Mouse (Mus musculus): ENCODE results near the gene Plcb2. TPM values are rescaled to one million over a fixed set of nuclear protein-coding genes. Genes with fewer than 3 reads are reported as not detected.

Plcb2 gene
- total RNA-seq, 2 experiments from 2014 or later = 2.5 to 2.8 TPM

DNA sequence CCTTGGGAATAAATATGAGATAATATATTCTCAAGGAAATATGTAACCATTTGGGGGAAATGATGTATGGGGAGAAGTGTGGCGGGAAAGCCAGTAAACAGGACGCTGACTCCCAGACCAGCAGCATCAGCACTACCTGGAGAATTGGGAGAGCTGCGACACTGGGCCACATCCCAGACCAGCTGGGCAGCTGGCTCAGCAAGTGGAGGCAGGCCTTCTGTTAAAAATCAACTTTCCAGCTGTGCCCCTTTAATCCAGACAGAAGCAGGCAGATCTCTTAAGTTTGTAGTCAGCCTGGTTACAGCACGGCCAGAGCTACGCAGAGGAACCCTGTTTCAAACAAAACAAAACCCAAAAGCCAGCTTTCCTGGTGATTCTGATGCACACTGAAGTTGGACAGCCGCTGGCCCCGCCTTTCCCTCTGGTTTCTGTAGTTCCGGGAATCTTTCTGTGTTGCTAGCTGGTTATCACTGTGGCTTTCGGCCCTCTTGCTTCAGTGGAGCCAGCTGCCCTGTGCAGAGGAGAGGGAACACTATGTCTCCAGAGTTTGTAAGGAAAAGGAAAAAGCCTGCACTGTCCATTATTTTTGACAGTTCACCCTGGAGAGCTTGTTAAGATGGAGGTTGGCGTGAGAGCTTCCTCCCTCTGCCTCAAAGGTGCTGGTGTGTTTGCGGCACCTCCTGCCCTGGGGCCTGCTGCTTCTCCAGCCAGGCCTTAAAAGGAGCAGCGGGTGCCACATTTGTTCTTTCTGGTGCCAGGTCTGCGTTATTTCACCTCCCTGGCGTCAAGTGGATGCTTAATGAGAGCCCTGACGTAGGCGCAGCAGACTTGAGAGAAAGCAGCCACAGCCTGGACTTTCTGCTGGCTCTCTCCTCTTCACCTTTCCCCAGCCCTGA lies 23.9 kb upstream of the Plcb2 start:
- DNase-seq (ENCODE audit: low spot score in 2 of 2) = no peak

DNA sequence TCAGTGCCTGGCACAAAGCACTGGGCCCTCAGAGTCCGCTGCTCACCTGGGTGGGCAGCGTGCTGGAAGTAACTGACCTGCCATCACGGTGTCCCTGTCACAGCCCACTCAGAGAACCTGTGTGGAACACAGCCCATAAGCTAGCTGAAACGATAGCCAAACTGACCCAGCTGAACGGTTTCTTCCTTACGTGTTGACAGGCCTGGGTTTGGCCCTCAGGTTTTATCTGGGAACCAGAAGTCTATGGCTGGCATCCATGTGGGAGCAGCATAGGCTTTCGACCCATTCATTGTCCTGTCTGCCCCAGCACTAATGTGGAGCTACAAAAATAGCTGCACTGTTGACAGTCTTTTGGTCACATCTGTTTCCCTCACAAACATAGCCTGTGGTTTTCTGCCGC lies 22.2 kb upstream of the Plcb2 start:
- DNase-seq (ENCODE audit: low spot score in 2 of 2) = no peak

DNA sequence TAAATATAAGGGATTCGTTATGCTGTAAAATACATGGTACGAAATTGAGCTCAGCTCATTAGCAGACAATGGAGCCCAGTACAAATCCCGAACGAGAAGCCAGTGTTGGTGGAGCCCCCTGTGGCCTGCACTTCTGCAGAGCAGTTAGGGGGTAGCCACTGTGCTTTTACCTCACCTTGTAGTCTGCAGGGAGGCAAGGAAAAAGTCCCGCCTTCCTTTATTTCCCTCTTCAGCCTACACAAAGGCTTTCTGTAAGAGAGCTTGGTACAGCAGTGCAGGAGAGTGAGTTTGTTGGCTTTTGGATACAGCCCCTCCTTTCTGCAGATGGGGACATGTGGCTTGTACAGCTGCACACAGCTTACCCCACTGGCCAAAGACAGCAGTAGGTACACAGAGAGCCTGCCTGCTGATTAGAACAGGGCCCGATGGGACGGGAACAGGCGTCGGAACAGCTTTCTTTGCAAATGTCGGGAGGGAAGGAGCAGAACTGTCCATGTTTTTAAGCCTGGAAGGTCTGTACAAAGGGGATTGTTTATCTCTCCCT lies 21.2 kb upstream of the Plcb2 start:
- DNase-seq (ENCODE audit: low spot score in 2 of 2) = no peak

DNA sequence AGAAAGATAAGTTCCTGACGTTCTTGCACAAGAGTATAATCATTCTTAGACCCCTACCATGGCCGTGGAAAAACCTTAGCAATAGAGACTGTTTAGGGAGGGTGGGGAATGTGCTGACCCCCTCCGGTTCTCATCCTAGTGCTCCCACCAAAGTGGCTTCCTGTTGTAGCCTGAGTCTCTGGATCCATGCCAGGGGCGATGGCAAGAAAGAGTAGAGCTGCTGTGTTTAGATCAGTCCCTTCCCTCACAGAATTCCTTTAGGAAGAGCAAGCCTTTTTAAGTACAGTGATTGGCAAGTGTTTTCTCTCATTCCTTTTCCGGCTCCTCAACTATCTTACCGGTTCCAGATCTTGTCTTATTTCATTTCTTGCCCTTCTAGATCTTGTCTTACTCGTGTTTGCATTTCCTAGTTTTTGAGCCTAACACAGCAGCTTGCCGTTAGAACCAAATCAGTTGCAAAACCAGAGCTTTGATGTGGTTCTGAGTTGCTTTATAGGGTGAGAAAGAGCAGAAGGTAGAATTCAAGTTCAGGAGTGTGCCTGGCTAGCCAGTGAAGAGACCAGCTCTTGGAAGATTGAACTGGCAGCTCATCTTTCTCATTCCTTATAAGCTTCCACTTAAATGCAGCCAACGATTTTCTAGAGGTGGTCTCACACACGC lies 19.2 kb upstream of the Plcb2 start:
- DNase-seq (ENCODE audit: low spot score in 2 of 2) = peak in 1 of 2 experiments; percentile 36

DNA sequence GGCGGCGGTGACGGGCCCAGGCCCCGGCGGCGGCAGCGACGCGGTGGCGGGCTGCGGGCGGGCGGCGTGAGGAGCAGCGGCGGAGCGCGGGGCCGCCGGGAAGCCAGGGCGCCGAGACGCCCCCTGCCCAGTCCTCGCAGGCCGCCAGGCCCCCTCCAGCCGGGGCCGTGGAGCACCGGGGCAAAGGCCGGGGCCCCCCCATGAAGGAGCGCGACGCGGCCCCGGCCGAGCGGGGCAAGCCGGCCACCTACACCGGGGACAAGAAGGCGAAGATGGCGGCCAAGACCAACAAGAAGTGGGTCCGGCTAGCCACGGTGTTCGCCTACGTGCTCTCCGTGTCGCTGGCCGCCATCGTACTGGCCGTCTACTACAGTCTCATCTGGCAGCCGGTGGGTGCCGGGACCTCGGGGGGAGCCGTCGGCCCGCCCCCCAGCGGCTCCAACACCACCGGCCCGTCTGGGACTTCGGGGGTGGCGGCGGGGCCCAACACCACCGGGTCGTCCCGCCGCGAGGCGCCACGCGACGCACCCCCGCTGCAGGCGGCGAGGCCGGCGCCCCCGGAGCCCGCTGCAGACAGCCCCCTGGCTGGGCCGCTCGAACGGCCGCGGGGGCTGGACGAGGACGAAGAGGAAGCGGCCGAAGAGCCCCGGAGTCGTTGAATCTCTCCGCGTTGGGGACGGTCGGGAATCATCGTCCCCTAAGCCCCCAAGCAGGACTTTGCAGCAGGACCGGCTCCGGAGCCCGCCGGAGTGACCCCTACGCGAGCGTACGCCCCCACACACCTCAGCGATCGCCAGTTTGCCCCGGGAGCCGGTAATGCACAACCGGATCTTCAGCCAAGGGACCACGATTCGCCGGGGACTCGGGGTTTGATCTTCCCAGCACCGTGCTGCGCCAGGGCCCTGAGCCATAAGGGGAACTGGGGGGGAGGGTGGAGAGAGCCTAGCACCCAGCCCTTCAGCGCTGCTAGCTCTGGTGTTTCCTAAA lies 18.0 kb upstream of the Plcb2 start:
- peak in 1 of 2 experiments; percentile 44 for DNase-seq (ENCODE audit: low spot score in 2 of 2)

DNA sequence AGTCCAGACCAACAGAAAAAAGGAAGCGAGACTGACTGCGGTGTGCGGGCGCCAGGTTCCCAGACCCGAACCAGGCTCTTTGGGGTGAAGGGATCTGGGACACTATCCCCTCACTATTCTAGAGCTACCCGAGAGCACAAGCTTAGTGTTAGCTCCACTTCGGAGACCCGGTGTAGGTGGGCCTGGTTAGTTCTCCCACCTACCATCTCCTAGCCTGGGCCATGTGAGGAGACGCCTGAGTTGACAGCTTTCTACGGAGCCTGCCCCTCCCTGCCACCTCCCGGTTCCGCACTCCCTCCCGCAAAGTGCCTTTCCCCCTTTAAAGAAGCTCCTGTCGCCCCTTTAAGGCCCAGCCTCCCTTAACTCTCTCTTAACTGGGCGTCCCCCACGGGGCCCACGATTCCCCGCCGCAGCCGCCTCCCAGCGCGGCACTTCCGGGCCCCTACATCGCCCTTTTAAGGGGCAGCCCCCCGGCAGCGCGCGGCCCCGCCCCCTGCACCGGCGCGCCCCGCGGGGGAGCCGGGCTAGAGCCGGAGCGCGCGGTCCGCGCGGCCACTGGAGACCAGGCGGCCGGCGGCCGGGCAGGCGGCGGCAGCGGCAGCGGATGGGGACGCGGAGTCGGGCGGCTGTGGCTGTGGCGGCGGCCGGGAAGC lies 17.1 kb upstream of the Plcb2 start, which contains the start of gene Inafm2:
Inafm2 (plus strand) TSS at position 527 of the 653 bp plus-strand sequence.
- DNase-seq (ENCODE audit: low spot score in 2 of 2) = peak; percentile 92 to 94

DNA sequence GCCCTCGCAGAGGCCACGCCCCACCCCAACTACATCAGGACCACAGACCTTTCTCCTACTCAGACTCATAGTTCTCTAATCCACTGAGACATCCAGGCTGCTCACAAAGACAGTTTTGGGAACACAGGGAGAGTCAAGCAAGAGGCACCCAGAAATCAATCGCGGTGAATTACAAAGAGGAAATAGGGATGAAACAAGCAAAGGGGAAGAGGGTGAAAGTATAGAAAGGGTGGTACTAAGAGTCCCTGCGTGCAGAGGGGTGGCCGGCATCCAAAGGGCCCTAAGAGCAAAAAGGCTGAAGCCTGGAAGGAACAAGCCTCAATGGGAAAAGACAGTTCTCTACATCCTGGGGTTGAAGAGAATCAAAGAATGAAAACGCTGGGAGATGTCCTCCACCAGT lies 16.4 kb upstream of the Plcb2 start:
- peak in 1 of 2 experiments; percentile 16 for DNase-seq (ENCODE audit: low spot score in 2 of 2)

DNA sequence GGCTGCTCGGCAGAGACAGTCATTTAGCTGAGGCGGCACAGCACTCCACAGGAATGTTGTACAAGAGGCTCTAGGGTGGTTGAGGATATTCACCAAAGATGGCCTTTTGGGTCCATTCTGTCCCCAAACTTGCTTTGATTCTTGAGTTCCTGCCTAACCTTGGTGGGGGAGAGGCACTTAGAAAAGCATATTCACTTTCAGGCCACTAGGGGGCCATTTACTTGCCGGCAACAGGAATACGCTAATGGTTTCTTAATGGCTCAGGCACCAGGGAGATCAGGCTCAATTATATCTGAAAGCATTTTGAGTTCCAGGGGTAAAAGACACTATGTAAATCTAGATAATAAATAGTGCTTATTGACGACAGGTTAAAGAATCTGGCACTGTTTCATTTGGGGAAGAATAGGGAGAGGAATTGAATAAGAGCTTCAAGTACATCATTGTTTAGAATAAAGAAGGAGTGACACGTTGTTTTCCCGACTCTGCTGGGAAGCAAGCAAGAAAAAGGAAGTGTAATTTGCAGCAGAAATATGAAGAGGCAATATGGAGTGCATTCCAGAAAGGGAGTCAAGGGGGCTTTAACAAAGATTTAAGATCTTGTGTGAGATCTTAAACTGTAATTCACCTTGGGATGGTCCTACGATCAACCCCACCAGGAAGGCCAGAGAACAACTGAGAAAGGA lies 15.2 kb upstream of the Plcb2 start:
- no peak for DNase-seq (ENCODE audit: low spot score in 2 of 2)

DNA sequence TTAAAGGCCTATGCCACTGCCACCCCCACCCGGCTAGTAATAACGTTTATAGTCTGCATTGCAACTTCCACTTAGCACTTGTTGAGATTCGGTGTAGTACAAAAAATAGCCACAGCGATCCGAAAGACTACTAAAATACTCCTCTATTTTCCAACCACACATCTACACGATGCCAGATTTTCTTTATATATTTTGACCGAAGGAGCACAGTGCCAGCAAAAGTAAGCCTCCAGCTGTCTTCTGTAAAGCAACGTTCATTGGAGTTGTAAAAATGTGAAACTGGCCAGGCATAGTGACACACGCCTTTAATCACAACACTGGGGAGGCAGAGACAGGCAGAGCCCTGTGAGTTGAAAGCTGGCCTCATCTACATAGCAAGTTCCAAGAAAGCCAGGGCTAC lies 12.9 kb upstream of the Plcb2 start:
- no peak for DNase-seq (ENCODE audit: low spot score in 2 of 2)

DNA sequence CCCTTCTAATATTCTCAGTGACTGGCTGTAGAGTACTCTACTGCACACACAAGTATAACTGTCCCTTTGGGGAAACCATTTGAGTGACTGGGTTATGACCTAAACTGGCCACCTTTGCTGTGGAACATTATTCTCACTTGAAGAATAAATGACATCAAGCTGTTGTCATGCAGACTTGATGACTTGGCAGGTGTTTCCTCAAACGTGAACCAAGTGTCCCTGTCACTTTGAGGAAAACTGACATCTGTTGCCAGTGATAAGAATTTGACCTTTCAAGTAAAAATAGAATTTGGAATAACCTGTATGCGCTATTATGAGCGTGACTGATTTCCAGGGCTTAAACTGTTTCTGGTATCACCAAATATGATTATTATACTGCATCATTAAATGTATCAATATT lies 12.1 kb upstream of the Plcb2 start:
- DNase-seq (ENCODE audit: low spot score in 2 of 2) = no peak

DNA sequence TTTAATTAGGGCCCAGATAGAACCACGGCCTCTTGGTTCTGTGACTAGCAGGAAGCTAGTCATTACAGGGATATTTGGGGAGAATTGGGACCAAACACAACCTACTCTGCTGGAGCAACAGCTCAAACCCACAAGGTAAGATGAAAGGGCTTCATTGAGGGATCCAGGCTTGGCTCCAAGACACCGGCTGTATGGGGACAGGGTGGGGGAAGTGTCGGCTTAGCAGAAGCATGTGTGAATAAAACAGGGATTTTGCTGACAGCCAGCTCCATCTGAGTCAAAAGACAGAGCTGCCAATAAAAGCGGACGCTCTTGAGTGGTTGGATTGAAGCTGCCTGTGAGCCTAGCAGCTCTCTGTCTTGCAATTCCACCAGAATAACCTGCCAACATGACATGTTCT lies 5.1 kb upstream of the Plcb2 start:
- DNase-seq (ENCODE audit: low spot score in 2 of 2) = no peak

DNA sequence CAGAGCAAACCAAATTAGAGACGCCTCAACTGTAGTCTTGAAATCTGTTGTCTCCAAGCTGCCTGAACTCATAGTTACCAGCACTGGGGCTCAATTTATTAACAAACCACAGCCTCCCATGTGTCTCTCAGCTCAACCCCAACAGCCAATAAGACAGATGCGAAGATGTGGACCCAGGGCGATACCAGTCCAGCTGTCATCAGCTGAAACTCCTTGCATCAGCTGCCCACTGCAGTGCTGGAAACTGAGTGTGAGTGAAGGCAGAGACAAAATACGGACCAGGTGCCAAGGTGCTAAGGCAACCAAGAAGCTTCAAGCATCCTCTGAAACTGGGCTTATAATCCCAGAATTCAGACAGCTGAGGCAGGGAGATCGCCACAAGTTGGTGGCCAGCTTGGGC lies 3.7 kb upstream of the Plcb2 start:
- no peak for DNase-seq (ENCODE audit: low spot score in 2 of 2)

DNA sequence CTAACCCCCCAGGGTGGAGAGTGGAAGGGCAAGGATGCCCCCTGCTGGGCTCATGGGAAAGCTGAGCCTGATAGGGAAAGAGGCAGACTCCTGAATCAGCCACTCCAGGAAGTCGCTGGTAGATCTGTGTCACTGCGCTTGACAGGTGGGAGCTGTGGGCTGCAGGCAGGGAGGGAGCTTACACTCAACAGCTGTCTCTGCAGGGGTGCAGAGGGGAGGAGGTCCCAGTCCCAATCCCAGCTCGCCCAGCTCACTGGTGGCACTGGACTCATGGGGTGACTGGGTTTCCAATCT lies 2.3 kb upstream of the Plcb2 start:
- peak; percentile 82 to 84 for DNase-seq (ENCODE audit: low spot score in 2 of 2)

DNA sequence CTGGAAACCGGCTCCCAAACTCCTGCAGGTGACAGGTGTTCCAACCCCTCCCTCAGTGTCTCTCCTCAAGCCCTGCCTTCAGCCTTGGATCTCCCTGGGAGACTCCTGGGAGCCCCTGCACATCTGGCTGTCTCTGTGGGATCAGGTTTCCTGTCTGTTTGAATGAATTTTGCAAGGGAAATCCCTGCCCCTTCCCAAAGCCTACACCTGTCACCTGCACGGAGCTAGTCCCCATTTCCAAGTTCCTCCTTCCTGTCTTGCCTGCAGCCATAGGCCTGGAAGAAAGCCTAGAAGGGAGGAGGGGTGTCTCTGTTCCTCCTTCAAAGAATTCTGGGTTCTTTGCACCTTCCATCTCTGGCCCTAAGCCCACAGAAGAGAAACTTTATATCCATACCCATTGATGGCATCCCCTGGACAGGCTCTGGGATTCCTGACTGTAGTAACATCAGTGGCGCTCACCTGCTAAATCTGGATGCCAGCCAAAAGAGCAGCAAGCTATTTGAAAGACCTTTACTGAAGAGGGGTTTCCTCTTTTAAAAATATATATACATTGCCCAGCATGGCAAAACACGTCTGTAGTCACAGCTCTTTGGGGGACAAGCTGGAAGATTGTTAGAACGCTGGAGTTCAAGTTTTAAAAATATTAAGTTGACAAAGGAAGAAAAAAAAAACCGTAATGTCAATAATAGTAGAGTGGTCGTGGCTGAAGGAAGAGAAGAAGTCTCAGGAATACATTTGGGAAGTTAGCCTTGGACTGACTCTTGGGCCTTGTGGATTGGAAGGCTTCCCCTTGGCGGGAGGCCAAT lies 1.8 kb upstream of the Plcb2 start:
- no peak for DNase-seq (ENCODE audit: low spot score in 2 of 2)

DNA sequence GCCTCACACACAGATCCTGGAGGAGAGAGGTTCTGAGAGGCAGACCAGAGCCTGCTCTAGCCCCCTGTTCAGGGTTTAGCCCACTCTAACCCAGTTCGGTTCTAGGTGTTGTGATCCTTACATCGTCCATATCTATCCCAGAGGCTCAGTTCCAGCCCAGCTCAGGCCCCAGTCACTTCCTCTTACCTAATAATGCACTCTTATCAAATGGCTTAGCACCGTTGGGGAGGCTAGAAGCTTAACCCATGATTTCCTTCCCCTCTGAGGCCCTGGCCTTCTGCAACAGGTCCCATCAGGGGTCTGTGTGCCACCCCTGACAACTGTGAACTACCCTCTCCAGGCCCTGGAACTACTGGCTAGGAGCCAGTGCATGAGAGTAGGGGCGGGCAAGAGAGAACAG lies 956 bp upstream of the Plcb2 start:
- no peak for DNase-seq (ENCODE audit: low spot score in 2 of 2)

DNA sequence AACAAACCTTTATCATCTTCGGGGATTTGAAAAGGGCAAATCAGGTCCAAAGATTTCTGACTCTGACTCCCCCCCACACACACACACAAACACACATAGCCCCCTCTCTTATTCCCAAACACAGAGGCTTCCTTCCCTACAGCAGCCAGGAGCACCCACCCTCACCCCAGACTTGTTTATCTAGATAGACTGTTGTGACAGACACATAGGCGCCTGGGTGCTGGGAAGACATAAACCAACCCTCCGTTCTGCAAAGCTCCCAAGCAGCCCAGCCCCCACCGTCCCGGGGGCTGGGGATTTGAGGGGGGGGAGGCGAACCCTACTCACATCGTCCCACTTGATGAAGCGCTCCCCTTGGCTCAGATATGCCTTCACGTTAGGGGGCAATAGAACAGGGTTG lies 327 bp downstream of the Plcb2 start:
- DNase-seq (ENCODE audit: low spot score in 2 of 2) = no peak

DNA sequence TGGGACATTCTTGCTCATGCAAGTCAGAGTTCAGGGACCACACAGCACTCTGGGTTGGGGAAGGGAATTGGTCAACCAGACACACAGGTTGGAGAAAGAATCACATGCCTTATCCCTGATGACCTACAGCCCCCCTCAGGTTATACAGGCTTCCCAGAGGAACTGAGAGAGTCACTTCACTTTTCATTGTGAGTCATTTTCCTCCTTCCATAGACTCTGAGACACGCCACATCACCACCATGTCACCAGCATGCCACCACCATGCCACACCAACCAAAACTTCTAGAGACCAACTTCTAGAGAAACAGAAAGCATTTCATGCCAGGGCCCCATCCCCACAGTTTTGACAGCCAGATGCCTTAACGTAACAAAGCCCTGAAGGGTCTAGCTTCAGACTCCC lies 1.4 kb downstream of the Plcb2 start:
- no peak for DNase-seq (ENCODE audit: low spot score in 2 of 2)

DNA sequence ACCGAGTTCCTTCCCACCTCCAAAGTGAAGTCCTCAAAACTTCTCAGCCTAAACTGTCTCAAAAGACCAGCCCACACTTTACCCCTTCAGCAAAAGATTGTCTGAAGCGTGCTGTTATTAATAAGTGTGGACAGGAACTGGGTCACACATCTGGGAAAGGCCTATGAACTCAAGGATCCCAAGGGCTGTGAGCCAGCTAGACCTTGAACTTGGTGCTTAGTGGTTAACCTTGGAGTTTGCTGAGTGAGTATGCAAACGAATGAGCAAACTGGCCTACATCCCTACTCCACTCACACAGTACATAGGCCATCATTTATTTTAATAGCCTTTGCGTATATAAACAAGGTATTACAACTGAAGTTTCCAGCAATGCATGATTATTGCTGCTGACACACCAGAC lies 2.7 kb downstream of the Plcb2 start:
- peak in 1 of 2 experiments; percentile 39 for DNase-seq (ENCODE audit: low spot score in 2 of 2)
